Mouse (Mus musculus) kidney, adult 11 months (tissue): ENCODE results near the gene Zfp292.

Experiments used
- DNase-seq: peaks from one replicate; pipeline ENCODE4 v3.0.0; 2022

Gene Zfp292

GRCm38 (mm10) chr4:34881851-34882250, 909 bp downstream of the Zfp292 start:
- DNase-seq = no peak

GRCm38 (mm10) chr4:34880921-34881650, 1.7 kb downstream of the Zfp292 start:
- no peak for DNase-seq

GRCm38 (mm10) chr4:34874234-34874633, 8.5 kb downstream of the Zfp292 start:
- DNase-seq = no peak

- DNase-seq = no peak
Measured at GRCm38 (mm10) chr4:34872896-34873495, 9.8 kb downstream of the Zfp292 start.

- DNase-seq = no peak
Measured at GRCm38 (mm10) chr4:34869813-34870212, 12.9 kb downstream of the Zfp292 start.

- DNase-seq = no peak
Measured at GRCm38 (mm10) chr4:34861438-34861837, 21.3 kb downstream of the Zfp292 start.

GRCm38 (mm10) chr4:34859416-34859815, 23.3 kb downstream of the Zfp292 start:
- DNase-seq = no peak

- DNase-seq = no peak
Measured at GRCm38 (mm10) chr4:34858903-34859302, 23.9 kb downstream of the Zfp292 start.

- no peak for DNase-seq
Measured at GRCm38 (mm10) chr4:34855966-34856365, 26.8 kb downstream of the Zfp292 start.

GRCm38 (mm10) chr4:34852051-34852450, 30.7 kb downstream of the Zfp292 start:
- peak; percentile 17 for DNase-seq

- no peak for DNase-seq
Measured at GRCm38 (mm10) chr4:34850156-34850555, 32.6 kb downstream of the Zfp292 start.

GRCm38 (mm10) chr4:34847679-34848309, 35.0 kb downstream of the Zfp292 start:
- no peak for DNase-seq

- no peak for DNase-seq
Measured at GRCm38 (mm10) chr4:34843839-34844238, 38.9 kb downstream of the Zfp292 start.

- no peak for DNase-seq
Measured at GRCm38 (mm10) chr4:34842826-34843225, 39.9 kb downstream of the Zfp292 start.

- no peak for DNase-seq
Measured at GRCm38 (mm10) chr4:34831496-34831895, 51.3 kb downstream of the Zfp292 start.

- no peak for DNase-seq
Measured at GRCm38 (mm10) chr4:34829456-34829855, 53.3 kb downstream of the Zfp292 start.

- DNase-seq = no peak
Measured at GRCm38 (mm10) chr4:34823901-34824300, 58.9 kb downstream of the Zfp292 start.

- DNase-seq = no peak
Measured at GRCm38 (mm10) chr4:34819904-34820303, 62.9 kb downstream of the Zfp292 start.

- DNase-seq = no peak
Measured at GRCm38 (mm10) chr4:34801166-34802034, 81.4 kb downstream of the Zfp292 start.

GRCm38 (mm10) chr4:34798005-34798404, 84.8 kb downstream of the Zfp292 start:
- no peak for DNase-seq

GRCm38 (mm10) chr4:34797294-34797983, 85.3 kb downstream of the Zfp292 start:
- no peak for DNase-seq

GRCm38 (mm10) chr4:34796294-34796693, 86.5 kb downstream of the Zfp292 start:
- DNase-seq = no peak

- DNase-seq = peak; percentile 45
Measured at GRCm38 (mm10) chr4:34786476-34786875, 96.3 kb downstream of the Zfp292 start.
